Comparison of ENCODE assay signal across 7 mouse cellular contexts in the genomic region with DNA sequence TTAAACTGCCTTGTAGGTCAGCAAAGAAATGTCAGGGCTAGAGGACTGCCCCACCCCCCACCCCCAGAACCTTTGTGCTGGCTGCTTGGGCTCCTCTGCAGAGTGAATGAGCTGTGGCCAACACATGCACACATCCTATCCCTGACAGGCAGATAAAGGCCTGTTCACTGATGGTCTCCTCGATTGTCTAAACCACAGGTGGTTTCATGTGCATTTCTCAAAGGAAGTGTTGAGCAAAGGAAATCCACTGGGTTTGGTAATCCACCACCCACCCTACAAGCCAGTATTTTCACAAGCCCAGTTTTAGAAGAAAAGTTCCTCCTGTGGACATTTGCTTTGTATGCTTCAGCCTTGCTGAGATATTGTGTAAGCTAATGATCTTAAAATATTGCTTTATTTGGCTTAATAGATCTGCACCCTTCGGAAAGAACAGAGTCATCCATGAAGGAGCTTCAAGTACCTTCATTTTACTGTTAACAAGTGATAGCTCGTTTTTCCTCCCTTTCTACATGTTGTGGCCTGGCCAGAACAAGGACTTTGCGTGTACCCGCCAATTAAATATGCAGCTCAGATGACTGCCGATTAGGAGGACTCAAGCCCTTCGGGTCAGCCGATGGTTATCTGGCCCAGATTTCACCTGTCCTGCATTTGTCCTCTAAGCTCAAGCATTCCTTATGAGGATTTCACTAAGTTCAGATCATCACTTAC. TPM values are rescaled to one million over a fixed set of nuclear protein-coding genes. Genes with fewer than 3 reads are reported as not detected.
DNase-seq lines count a peak whose midpoint lies in the region; ATAC-seq and TF ChIP-seq lines count a peak whose summit lies in the region.

No protein-coding gene starts in this region.

- H3K27ac ChIP-seq in spleen, adult 2 months (ENCODE audit: insufficient read depth, low read length) = peak overlapping the region; percentile 83
- H3K27ac ChIP-seq in hindbrain, postnatal 0 days = no peak overlapping the region
- no peak overlapping the region for H3K27ac ChIP-seq in neural tube, embryonic 12.5 days

- H3K36me3 ChIP-seq in spleen, adult 2 months (ENCODE audit: control insufficient read depth, insufficient read depth, low read length) = peaks cover 12% of the 10 kb centered on the region
- H3K36me3 ChIP-seq in hindbrain, postnatal 0 days (ENCODE audit: insufficient read depth, low read length) = no peaks in the 10 kb centered on the region
- no peaks in the 10 kb centered on the region for H3K36me3 ChIP-seq in neural tube, embryonic 12.5 days

- H3K4me2 ChIP-seq in hindbrain, postnatal 0 days (ENCODE audit: low read depth, low read length) = peak overlapping the region; percentile 61
- H3K4me2 ChIP-seq in neural tube, embryonic 12.5 days (replicated peaks) = peak overlapping the region; percentile 58; the same call in 1 of the 2 replicates

- peak; percentile 3; the same call in 1 of the 2 replicates for TF ChIP-seq POLR2A in spleen, adult 2 months (IDR thresholded peaks at IDR 0.05; ENCODE audit: low read depth, low read length)

- no peaks in the 10 kb centered on the region for H3K27me3 ChIP-seq in spleen, adult 2 months (ENCODE audit: control insufficient read depth, insufficient read depth, low read length)
- no peaks in the 10 kb centered on the region; the same call in 1 of the 2 replicates for H3K27me3 ChIP-seq in hindbrain, postnatal 0 days (ENCODE audit: insufficient read depth, low read length)
- no peaks in the 10 kb centered on the region; the same call in 1 of the 2 replicates for H3K27me3 ChIP-seq in neural tube, embryonic 12.5 days (replicated peaks)

- WGBS in spleen, adult 2 months = 39% methylated on average over 8 of the region's 8 CpGs
- WGBS in hindbrain, postnatal 0 days = 59% methylated on average over 8 of the region's 8 CpGs
- WGBS in neural tube, embryonic 12.5 days = 64% methylated on average over 8 of the region's 8 CpGs

- peaks cover 7% of the 10 kb centered on the region; the same call in 1 of the 2 replicates for H3K4me1 ChIP-seq in spleen, adult 2 months (ENCODE audit: control insufficient read depth, insufficient read depth, insufficient read length)
- H3K4me1 ChIP-seq in hindbrain, postnatal 0 days (ENCODE audit: insufficient read depth, low read length) = no peaks in the 10 kb centered on the region; the same call in 1 of the 2 replicates
- H3K4me1 ChIP-seq in neural tube, embryonic 12.5 days = 0 out of 2 replicates have a peak, but pooled peaks cover 5% of the 10 kb centered on the region

- no peak for DNase-seq in spleen, adult 2 months (ENCODE audit: low read depth in 1 of 2, low spot score in 2 of 2)
- no peak for DNase-seq in spleen, adult 18-20 months
- DNase-seq in embryo, embryonic 9.5 days (ENCODE audit: extremely low spot score) = peak; percentile 14
- DNase-seq in hindbrain, postnatal 0 days (ENCODE audit: low spot score) = no peak
- no peak for DNase-seq in frontal cortex, postnatal 10 days (ENCODE audit: low spot score in 2 of 2)
- no peak for DNase-seq in layer of hippocampus, adult 9-10 months (ENCODE audit: low spot score)

- TF ChIP-seq CTCF in spleen, adult 2 months (IDR thresholded peaks at IDR 0.05; ENCODE audit: extremely low read depth, insufficient read depth, insufficient read length, insufficient replicate concordance) = no peak
- no peak for TF ChIP-seq CTCF in hindbrain, postnatal 0 days (IDR thresholded peaks at IDR 0.05; ENCODE audit: low read depth)

- H3K4me3 ChIP-seq in spleen, adult 2 months (ENCODE audit: extremely low read depth, insufficient read depth, insufficient read length) = peak overlapping the region; percentile 44
- 0 out of 2 replicates have a peak overlapping the region, but pooled peaks have one; percentile 56 for H3K4me3 ChIP-seq in hindbrain, postnatal 0 days (ENCODE audit: low read length)
- no peak overlapping the region for H3K4me3 ChIP-seq in neural tube, embryonic 12.5 days

- no peak overlapping the region for H3K9ac ChIP-seq in hindbrain, postnatal 0 days (replicated peaks; ENCODE audit: low read length)
- H3K9ac ChIP-seq in neural tube, embryonic 12.5 days = no peak overlapping the region

- H3K9me3 ChIP-seq in hindbrain, postnatal 0 days (ENCODE audit: low read length) = no peaks in the 10 kb centered on the region
- H3K9me3 ChIP-seq in neural tube, embryonic 12.5 days = no peaks in the 10 kb centered on the region

- ATAC-seq in hindbrain, postnatal 0 days = no peak
- ATAC-seq in neural tube, embryonic 12.5 days (ENCODE audit: low FRiP score, low read depth) = no peak

RNA-seq across cellular contexts. Expression of gene Tmsb4x, which starts 3.1 kb away (rescaled TPM):
- polyA plus RNA-seq in spleen, adult 2 months (2012; rRNA removed) = 327 and 363 TPM in 2 replicates
- total RNA-seq in hindbrain, postnatal 0 days (2014; rRNA removed) = 879 and 1,090 TPM in 2 replicates
- 4,785 and 5,074 TPM in 2 replicates for polyA plus RNA-seq in hindbrain, postnatal 0 days (2015; fragmentation: Nextera tagmentation; extraction: Ambion mirVana)
- polyA plus RNA-seq in neural tube, embryonic 12.5 days (2016; fragmentation: Nextera tagmentation; extraction: Ambion mirVana) = 6,094 and 7,057 TPM in 2 replicates

RNA-seq across cellular contexts. Expression of gene Tlr8, which starts 58.2 kb away (rescaled TPM):
- 1.0 and 1.1 TPM in 2 replicates for polyA plus RNA-seq in spleen, adult 2 months (2012; rRNA removed)
- 0.26 and 0.40 TPM in 2 replicates for total RNA-seq in hindbrain, postnatal 0 days (2014; rRNA removed)
- polyA plus RNA-seq in hindbrain, postnatal 0 days (2015; fragmentation: Nextera tagmentation; extraction: Ambion mirVana) = 0.10 and 0.28 TPM in 2 replicates
- 0.23 TPM in 1 of 2 replicates, not detected in the other for polyA plus RNA-seq in neural tube, embryonic 12.5 days (2016; fragmentation: Nextera tagmentation; extraction: Ambion mirVana)

Comparison
In these comparisons a context has a peak if more than half of its experiments do, and no peak if none do; other contexts are left out.
1. RNA of gene Tmsb4x, which starts 3.1 kb away (polyA plus RNA-seq): 6,094 to 7,057 TPM in neural tube, embryonic 12.5 days and 4,785 to 5,074 TPM in hindbrain, postnatal 0 days; 327 to 363 TPM in spleen, adult 2 months; every median in the first group is over 10 times any median in the second.